Mouse (Mus musculus) brain, adult 2 months (tissue): Measurements from ENCODE around the gene Lingo3.

ENCODE experiments used
- DNase-seq: peaks from one replicate; pipeline ENCODE4 v3.0.0; 2011; ENCODE audit warnings: low read depth, low spot score

Gene Lingo3

GRCm38 (mm10) chr10:80843931-80844547 lies at the start of gene Lingo3:
Gene Lingo3, minus strand, starts transcription at chr10:80844039.
- DNase-seq = peak; percentile 87

GRCm38 (mm10) chr10:80887181-80887580 lies 43.3 kb upstream of the Lingo3 start:
- DNase-seq = peak; percentile 72

GRCm38 (mm10) chr10:80881301-80881700 lies 37.5 kb upstream of the Lingo3 start:
- DNase-seq = peak; percentile 66

DNA sequence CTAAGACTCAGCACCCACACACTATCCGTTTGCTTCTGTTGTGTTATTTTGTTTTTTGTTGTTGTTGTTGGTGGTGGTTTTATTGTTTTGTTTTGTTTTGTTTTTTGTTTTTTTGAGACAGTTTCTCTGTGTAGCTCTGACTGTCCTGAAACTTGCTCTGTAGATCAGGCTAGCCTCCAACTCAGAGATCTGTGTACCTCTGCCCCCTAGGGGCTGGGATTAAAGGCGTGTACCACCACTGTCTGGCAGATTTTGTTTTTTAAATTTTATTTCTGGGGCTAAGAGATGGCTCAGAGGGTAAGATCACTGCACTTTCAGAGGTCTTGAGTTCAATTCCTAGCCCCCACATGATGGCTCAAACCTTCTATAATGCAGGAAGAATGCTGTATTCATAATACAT lies 37.1 kb upstream of the Lingo3 start:
- no peak for DNase-seq

DNA sequence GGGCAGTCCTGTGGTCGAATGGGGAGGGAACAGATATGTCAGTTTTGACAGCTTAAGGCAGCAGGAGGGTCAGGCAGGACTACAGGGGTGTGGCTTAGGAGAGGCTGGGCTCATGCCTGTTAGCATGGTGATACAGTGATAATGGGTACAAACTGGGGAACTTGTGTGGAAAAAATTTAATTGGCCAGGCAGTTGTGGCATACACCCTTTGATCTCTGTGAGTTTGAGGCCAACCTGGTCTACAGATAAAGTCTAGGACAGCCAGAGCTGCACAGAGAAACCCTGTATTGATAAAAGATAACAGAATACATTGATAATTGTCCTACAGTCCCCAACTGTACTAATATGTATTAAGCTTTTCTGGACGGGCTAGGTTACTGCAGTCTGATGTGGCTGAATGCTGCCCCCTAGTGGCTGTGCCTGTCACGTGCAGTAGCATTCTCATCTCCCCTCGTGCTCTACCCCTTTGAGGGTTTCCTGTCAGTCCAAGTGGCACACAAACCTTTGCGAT lies 36.3 kb upstream of the Lingo3 start:
- DNase-seq = peak; percentile 81

DNA sequence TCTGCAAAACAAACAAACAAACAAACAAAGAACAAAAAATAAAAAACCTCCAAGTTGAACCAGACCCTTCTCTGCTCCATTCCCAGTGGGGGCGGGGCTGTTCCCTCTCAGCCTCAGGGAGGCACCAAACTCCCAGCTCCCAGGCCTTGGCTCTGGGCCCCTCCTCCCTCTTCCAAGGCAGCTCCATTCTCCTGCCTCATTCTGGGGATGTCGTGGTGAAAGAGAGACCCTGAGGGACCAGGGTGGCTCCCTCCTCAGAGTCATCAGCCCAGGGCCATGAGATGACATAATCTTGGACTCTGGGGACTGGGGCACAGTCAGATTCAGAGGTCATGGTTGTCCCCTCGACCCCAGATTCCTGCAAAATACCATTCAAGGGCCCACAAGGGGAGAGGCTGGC lies 32.8 kb upstream of the Lingo3 start:
- DNase-seq = no peak

DNA sequence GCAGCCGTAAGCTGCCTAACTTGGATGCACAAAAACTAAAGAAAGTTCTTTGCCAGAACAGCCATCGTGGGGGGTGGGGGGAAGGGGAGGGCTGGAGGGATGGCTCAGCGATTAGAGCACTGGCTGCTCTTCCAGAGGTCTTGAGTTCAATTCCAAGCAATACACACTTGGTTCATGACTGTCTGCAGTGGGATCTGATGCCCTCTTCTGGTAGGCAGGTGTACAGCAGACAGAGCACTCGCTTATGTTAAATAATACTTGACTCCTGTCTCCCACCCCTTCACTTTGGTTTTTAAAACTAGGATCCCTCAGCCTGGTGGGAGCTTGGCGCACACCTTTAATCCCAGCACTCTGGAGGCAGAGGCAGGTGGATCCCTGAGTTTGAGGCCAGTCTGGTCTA lies 32.2 kb upstream of the Lingo3 start:
- peak; percentile 83 for DNase-seq

DNA sequence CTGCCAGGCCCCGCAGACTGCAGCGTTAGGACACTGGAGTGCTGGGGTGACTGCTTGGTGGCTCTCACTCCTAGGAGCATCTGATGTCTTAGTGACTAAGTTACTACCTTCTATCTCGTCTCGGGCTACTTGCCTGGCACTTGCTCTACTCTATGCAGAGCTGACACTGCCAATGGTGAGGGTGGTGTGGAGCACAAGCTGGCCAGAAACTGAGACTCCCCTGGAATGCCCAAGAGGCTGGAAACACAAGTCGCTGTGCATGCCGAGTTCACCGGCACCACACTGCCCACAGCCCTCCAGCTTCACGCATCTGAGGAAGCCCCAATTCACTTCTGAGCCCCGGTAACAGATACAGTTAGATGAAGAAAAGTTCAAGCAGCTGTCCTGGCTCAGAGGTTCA lies 30.2 kb upstream of the Lingo3 start:
- DNase-seq = no peak

DNA sequence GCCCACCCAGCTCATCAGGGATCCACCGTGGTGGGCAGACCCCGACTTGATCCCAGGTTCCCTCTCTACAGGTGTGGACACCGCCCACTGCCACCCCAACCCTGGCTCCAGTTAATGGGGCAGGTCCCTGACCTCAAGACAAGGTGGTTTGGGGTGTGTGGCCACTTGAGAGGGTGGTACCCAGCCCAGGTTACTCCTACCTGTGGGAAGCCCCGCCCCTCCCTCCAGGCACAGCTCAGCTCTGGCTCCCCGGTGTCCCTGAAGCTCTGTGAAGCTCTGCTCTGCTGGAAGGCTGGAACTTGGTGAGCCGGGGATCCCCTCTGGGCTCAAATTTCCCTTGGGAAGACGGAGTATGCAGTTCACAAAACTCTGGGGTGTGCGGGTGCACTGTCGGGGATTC lies 27.7 kb upstream of the Lingo3 start, which contains the start of gene Tmprss9:
TSS of gene Tmprss9 (plus strand) at position 268 of the 400 bp plus-strand sequence.
- no peak for DNase-seq

DNA sequence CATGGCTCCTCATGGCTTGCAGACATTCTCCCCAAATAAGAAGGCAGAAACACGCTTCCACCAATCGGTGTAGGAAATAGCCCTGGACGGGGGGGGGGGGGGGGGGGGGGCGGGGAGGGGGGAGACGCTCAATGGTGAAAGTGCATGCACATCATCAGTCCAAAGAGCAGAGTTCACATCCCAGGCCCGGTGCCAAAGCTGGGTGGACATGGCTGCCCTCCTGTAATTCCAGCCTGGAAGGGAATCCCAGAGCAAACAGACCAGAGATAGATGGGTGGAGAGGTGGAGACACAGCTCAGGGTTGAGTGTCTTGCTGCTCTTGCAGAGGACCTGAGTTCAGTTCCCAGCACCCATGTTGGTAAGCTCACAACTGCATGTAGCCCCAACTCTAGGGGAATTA lies 27.2 kb upstream of the Lingo3 start:
- no peak for DNase-seq

GRCm38 (mm10) chr10:80864446-80864845 lies 20.6 kb upstream of the Lingo3 start:
- peak; percentile 83 for DNase-seq

GRCm38 (mm10) chr10:80862305-80862704 lies 18.5 kb upstream of the Lingo3 start:
- DNase-seq = no peak

- DNase-seq = no peak
These were observed 14.6 kb upstream of the Lingo3 start for GRCm38 (mm10) chr10:80858350-80858935.

- no peak for DNase-seq
These were observed 14.0 kb upstream of the Lingo3 start for GRCm38 (mm10) chr10:80857848-80858247.

DNA sequence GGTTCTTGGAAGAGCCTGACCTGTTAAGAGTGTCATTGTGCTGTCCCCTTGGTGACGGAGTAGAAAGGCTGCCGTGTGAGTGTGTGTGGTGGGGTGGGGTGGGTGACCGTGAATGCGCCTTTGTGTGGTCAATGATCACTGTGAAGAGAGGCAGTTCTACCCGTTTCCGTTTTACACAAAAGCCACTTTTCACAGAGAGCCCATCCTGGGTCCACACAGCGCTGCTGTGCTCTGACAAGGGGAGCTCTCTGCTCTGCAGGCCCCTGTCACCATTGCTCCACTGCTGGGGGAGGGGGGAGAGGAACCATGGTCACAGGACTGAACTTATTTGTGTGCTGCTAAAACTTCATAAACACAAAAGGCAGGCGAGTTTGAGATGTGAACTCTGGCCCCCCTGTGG lies 13.5 kb upstream of the Lingo3 start:
- peak; percentile 93 for DNase-seq

DNA sequence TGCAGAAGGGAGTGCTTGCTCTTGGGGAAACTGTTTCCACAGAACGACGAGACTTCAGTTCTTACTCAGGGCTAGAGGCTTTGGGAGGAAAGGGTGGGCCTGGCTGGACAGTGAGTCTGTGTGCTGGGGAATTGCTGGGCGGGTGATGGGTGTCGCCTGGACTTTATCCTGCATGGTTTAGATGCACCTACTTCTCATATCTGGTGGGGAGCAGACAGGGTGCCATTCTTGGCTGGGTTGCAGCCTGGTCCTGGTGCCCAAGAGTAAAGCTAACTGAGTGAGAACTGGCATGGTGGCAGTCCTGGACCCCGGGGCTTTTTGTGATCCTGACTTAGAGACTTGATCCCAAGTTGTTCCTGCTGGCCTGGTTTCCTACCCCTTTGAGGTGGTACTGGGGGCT lies 13.1 kb upstream of the Lingo3 start:
- DNase-seq = no peak

- peak; percentile 72 for DNase-seq
These were observed 12.4 kb upstream of the Lingo3 start for GRCm38 (mm10) chr10:80856267-80856666.

DNA sequence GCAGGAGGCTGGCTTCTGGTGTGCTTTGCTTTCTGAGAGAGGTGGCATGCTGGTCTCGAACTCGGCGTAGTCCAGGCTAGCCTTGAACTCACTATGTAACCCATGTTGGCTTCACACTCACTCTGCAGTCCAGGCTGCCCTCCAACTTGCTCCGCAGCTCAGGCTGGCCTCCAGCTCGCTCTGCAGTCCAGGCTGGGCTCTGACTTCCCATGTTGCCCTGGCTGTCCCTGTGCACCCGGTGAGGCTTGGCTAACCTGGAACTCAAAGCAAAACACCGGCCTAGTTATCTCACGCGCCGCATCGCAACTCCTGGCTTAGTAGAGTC lies 11.9 kb upstream of the Lingo3 start:
- DNase-seq = peak; percentile 61

DNA sequence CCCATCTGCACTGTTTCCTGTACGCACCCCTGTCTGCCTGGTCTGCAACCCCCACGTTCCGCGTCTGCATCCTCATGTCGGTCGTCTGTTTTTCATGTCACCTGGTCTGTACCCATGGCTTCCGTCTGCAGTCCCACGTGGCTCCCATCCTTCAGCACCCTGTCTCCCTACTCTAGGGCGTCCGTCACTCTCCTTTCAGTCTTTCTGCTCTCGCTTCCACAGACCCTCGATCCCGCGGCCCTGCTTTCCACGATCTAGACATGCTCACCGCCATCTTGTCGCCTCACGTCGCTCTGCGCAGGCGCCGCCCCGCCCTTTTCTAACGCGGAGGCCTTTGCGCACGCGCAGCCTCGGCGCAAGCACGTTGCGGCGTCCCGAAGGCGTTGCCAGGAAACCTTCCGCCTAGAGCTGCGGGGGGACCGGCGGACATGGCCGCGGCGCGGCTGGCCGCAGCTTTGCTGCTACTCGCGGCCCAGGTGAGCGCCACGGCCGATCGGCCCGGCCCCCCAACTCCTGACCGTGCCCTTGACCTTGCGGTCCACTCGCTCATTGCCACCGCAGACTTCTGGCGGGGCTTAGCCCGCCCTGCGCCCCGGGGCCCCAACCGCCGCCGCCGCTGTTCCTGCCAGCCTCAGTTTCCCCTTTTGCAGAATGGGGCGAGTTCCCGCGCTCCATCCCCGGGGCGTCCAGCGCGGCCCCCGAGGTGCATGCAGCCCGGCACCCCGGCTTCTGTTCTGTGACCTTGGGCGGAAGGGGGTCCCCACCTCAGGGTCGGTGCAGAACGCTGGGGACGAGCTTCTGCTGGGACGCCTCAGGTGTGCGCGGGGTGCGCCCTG lies 11.3 kb upstream of the Lingo3 start, which contains the start of the genes Lsm7 and Sppl2b:
TSS of gene Lsm7 (minus strand) at position 297 of the 836 bp plus-strand sequence.
TSS of gene Sppl2b (plus strand) at position 363 of the 836 bp plus-strand sequence.
- peak; percentile 98 for DNase-seq

- DNase-seq = no peak
These were observed 4.7 kb upstream of the Lingo3 start for GRCm38 (mm10) chr10:80848571-80848970.

- DNase-seq = peak; percentile 83
These were observed 1.9 kb upstream of the Lingo3 start for GRCm38 (mm10) chr10:80845732-80846131.

GRCm38 (mm10) chr10:80845055-80845693 lies 1.3 kb upstream of the Lingo3 start:
- peak; percentile 62 for DNase-seq
